Mouse (Mus musculus) bone marrow macrophage, adult 2 months (primary cell): ENCODE data around the gene Nrg4. TPM values are rescaled to one million over a fixed set of nuclear protein-coding genes. Genes with fewer than 3 reads are reported as not detected.

ENCODE experiments used
- H3K27ac ChIP-seq: 2 replicates; pipeline ENCODE4 v1.5.1; 2012; ENCODE audit warnings: low read depth, low read length; ENCODE audit not compliant: insufficient read depth
- H3K4me1 ChIP-seq: 2 replicates; pipeline ENCODE4 v1.6.1; 2012; ENCODE audit warnings: low read length; ENCODE audit not compliant: control insufficient read depth, insufficient read depth
- H3K4me3 ChIP-seq: 2 replicates; pipeline ENCODE4 v1.5.1; 2012; ENCODE audit warnings: mild to moderate bottlenecking, low read length, moderate library complexity; ENCODE audit not compliant: insufficient read depth
- CTCF ChIP-seq: IDR thresholded peaks from 2 replicates; pipeline ENCODE4 v1.5.1; 2012; ENCODE audit warnings: low read depth, mild to moderate bottlenecking, low read length, moderate library complexity
- POLR2A ChIP-seq: IDR thresholded peaks from 2 replicates; pipeline ENCODE4 v1.6.1; 2012; ENCODE audit warnings: mild to moderate bottlenecking, low read depth, low read length, borderline replicate concordance
- polyA plus RNA-seq: library from polyadenylated mRNA; stranded (reverse); fragments of >200 nt; gene quantifications from 2 replicates; pipeline ENCODE4 v1.2.4, GENCODE M21; 2012; ENCODE audit not compliant: missing spikeins, insufficient read depth, insufficient read length

Gene Nrg4
- polyA plus RNA-seq, 1 experiment, result not detected

- Histone ChIP-seq H3K4me1 (peaks cover 2% of the 10 kb centered on the region; the same call in 1 of the 2 replicates), H3K27ac (no peak overlapping the region), H3K4me3 (no peak overlapping the region)
- no peak for TF ChIP-seq POLR2A
Observed at GRCm38 (mm10) chr9:55348664-55349063, 22.0 kb upstream of the Nrg4 start.

- TF ChIP-seq POLR2A (no peak), CTCF (no peak)
- H3K4me3 ChIP-seq, result no peak overlapping the region
Observed at GRCm38 (mm10) chr9:55345332-55345731, 18.7 kb upstream of the Nrg4 start.

GRCm38 (mm10) chr9:55344165-55344564, 17.5 kb upstream of the Nrg4 start:
- no peak overlapping the region for H3K27ac ChIP-seq
- no peak for TF ChIP-seq POLR2A
- no peak for TF ChIP-seq CTCF
- no peak overlapping the region for H3K4me3 ChIP-seq
- peaks cover 2% of the 10 kb centered on the region; the same call in 1 of the 2 replicates for H3K4me1 ChIP-seq

More at GRCm38 (mm10) chr9:55345332-55345731, 18.7 kb upstream of the Nrg4 start:
- H3K27ac ChIP-seq, result no peak overlapping the region
- H3K4me1 ChIP-seq, result peaks cover 2% of the 10 kb centered on the region; the same call in 1 of the 2 replicates

GRCm38 (mm10) chr9:55332949-55333348, 6.3 kb upstream of the Nrg4 start:
- Histone ChIP-seq H3K27ac (no peak overlapping the region), H3K4me3 (no peak overlapping the region), H3K4me1 (no peaks in the 10 kb centered on the region)
- TF ChIP-seq POLR2A, result no peak
- TF ChIP-seq CTCF, result no peak

- H3K27ac ChIP-seq, result no peak overlapping the region
- no peaks in the 10 kb centered on the region for H3K4me1 ChIP-seq
- H3K4me3 ChIP-seq, result no peak overlapping the region
- TF ChIP-seq CTCF, result no peak
- no peak for TF ChIP-seq POLR2A
Observed at GRCm38 (mm10) chr9:55332476-55332875, 5.8 kb upstream of the Nrg4 start.

GRCm38 (mm10) chr9:55329401-55329800, 2.8 kb upstream of the Nrg4 start:
- no peaks in the 10 kb centered on the region for H3K4me1 ChIP-seq
- no peak for TF ChIP-seq POLR2A
- no peak for TF ChIP-seq CTCF
- H3K27ac ChIP-seq, result no peak overlapping the region
- H3K4me3 ChIP-seq, result no peak overlapping the region

GRCm38 (mm10) chr9:55328151-55328918, 1.7 kb upstream of the Nrg4 start:
- TF ChIP-seq CTCF, result no peak
- no peak for TF ChIP-seq POLR2A
- no peaks in the 10 kb centered on the region for H3K4me1 ChIP-seq
- H3K27ac ChIP-seq, result no peak overlapping the region
- H3K4me3 ChIP-seq, result no peak overlapping the region

- TF ChIP-seq POLR2A, result no peak
- TF ChIP-seq CTCF, result no peak
- no peaks in the 10 kb centered on the region for H3K4me1 ChIP-seq
- no peak overlapping the region for H3K27ac ChIP-seq
- peak overlapping the region; percentile 95 for H3K4me3 ChIP-seq
Observed at GRCm38 (mm10) chr9:55327234-55327615, 581 bp upstream of the Nrg4 start.

- TF ChIP-seq POLR2A (no peak), CTCF (no peak)
- no peak overlapping the region for H3K27ac ChIP-seq
- H3K4me1 ChIP-seq, result no peaks in the 10 kb centered on the region
- peak overlapping the region; percentile 95 for H3K4me3 ChIP-seq
Observed at GRCm38 (mm10) chr9:55325564-55326514, 805 bp downstream of the Nrg4 start.

- TF ChIP-seq POLR2A, result no peak
- TF ChIP-seq CTCF, result no peak
- Histone ChIP-seq H3K4me1 (no peaks in the 10 kb centered on the region), H3K27ac (no peak overlapping the region), H3K4me3 (no peak overlapping the region)
Observed at GRCm38 (mm10) chr9:55325061-55325460, 1.6 kb downstream of the Nrg4 start.
